Mouse (Mus musculus) brain, embryonic 14.5 days (tissue): ENCODE results near the gene Psg27.

Source experiments
- CTCF ChIP-seq: fragments of 200-500 bp; IDR thresholded peaks from 2 replicates; pipeline ENCODE4 v1.5.1; 2012; ENCODE audit warnings: inconsistent platforms, mild to moderate bottlenecking, moderate library complexity, borderline replicate concordance; ENCODE audit not compliant: insufficient read depth, insufficient read length; ENCODE audit errors: extremely low read depth
- POLR2A ChIP-seq: fragments of 200-500 bp; IDR thresholded peaks from 2 replicates; pipeline ENCODE4 v1.6.1; 2012; ENCODE audit warnings: mild to moderate bottlenecking, inconsistent platforms, borderline replicate concordance; ENCODE audit not compliant: poor library complexity, insufficient read depth, insufficient read length, severe bottlenecking; ENCODE audit errors: extremely low read depth

- TF ChIP-seq CTCF: no peak
- TF ChIP-seq POLR2A: no peak
Observed at GRCm38 (mm10) chr7:18532169-18532568, 34.9 kb downstream of the Psg27 start, which contains the start of gene Psg25.
